Mouse (Mus musculus): ENCODE results near the gene Tenm2. TPM values are rescaled to one million over a fixed set of nuclear protein-coding genes. Genes with fewer than 3 reads are reported as not detected.

Tenm2 gene
- polyA plus RNA-seq, 1 experiment from 2014 or later, result 6.7 TPM

- ATAC-seq (ENCODE audit: low FRiP score), result no peak
- Histone ChIP-seq H3K36me3 (ENCODE audit: control insufficient read depth, insufficient read depth, low read length) (no peaks in the 10 kb centered on the region), H3K27me3 (ENCODE audit: control insufficient read depth, insufficient read depth, low read length) (no peaks in the 10 kb centered on the region), H3K4me2 (no peak overlapping the region), H3K4me3 (ENCODE audit: low read depth, low read length) (no peak overlapping the region), H3K27ac (ENCODE audit: low read depth, low read length) (no peak overlapping the region), H3K9ac (ENCODE audit: low read length) (no peak overlapping the region), H3K9me3 (ENCODE audit: control insufficient read depth, low read length) (no peaks in the 10 kb centered on the region), H3K4me1 (ENCODE audit: control insufficient read depth, insufficient read depth, low read length) (no peaks in the 10 kb centered on the region)
- peak; percentile 66 for DNase-seq (ENCODE audit: low spot score, missing footprints)
- 83% methylated on average over 3 of the region's 3 CpGs for WGBS
Measured at GRCm38 (mm10) chr11:36893061-36893460, 342.7 kb downstream of the Tenm2 start.

DNA sequence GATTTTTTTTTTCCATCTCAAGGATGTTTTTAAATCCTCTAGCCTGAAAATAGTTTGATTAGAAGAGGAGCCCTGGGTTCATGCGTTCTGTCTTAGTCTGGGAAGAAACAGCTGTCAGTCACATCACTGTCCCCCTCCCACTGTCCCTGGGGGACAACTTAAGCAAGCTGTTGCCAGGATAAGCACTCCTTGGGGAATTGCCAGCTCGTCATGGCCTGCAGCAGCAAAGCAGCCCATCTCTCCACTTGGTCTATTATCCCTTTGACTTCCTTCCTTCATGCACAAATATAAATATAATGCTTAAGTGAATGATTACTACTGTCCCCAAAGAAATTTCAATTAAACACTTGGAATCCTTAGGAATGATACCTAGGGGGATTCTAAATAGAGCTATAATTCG lies 344.7 kb downstream of the Tenm2 start:
- Histone ChIP-seq H3K27ac (ENCODE audit: low read depth, low read length) (no peak overlapping the region), H3K36me3 (ENCODE audit: control insufficient read depth, insufficient read depth, low read length) (no peaks in the 10 kb centered on the region), H3K4me2 (no peak overlapping the region), H3K4me1 (ENCODE audit: control insufficient read depth, insufficient read depth, low read length) (no peaks in the 10 kb centered on the region), H3K9ac (ENCODE audit: low read length) (no peak overlapping the region), H3K4me3 (ENCODE audit: low read depth, low read length) (no peak overlapping the region), H3K9me3 (ENCODE audit: control insufficient read depth, low read length) (no peaks in the 10 kb centered on the region), H3K27me3 (ENCODE audit: control insufficient read depth, insufficient read depth, low read length) (no peaks in the 10 kb centered on the region)
- no peak for ATAC-seq (ENCODE audit: low FRiP score)
- 37% methylated on average over 3 of the region's 3 CpGs for WGBS
- DNase-seq (ENCODE audit: low spot score, missing footprints), result no peak

DNA sequence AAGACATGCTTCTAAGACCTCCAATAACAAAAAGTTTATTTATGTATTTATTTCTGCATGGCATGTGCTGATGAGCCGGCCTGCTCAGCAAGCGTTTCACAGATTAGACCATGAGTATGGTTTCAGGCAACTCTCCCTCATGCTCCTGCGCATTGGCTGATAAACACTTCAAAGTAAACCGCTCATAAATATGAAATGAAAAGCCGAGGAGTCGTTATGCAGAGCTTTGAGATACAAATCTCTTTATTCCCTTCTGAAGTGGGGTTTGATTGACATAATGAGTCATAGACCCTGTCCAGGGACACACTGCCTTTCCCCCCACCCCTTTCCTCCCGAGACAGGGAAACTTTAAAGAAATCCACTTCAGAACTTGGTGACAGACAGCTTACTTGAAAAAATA lies 348.3 kb downstream of the Tenm2 start:
- Histone ChIP-seq H3K36me3 (ENCODE audit: control insufficient read depth, insufficient read depth, low read length) (no peaks in the 10 kb centered on the region), H3K4me3 (ENCODE audit: low read depth, low read length) (no peak overlapping the region), H3K9ac (ENCODE audit: low read length) (no peak overlapping the region), H3K4me2 (no peak overlapping the region), H3K9me3 (ENCODE audit: control insufficient read depth, low read length) (no peaks in the 10 kb centered on the region), H3K4me1 (ENCODE audit: control insufficient read depth, insufficient read depth, low read length) (no peaks in the 10 kb centered on the region), H3K27me3 (ENCODE audit: control insufficient read depth, insufficient read depth, low read length) (no peaks in the 10 kb centered on the region), H3K27ac (ENCODE audit: low read depth, low read length) (no peak overlapping the region)
- WGBS, result 46% methylated on average over 7 of the region's 7 CpGs
- DNase-seq (ENCODE audit: low spot score, missing footprints), result no peak
- ATAC-seq (ENCODE audit: low FRiP score), result peak; percentile 68

DNA sequence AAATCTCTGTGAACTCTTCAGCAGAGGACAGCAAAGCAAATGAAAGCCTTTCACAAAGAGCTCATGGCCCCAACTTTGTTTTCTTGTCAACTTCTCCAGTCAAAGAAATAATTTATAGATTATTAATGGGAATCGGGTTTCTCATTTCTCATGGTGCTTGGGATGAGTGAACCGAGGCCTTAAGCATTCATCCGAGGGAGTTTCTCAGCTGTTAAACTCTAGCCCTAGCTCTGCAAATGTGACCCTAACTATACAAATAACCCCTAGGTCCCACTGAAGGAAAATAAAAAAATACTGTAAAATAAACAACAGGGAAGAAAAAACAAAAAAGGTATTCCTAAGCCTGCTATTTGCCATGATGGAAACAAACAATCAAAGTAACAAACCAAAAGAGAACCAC lies 349.6 kb downstream of the Tenm2 start:
- no peak for DNase-seq (ENCODE audit: low spot score, missing footprints)
- Histone ChIP-seq H3K36me3 (ENCODE audit: control insufficient read depth, insufficient read depth, low read length) (no peaks in the 10 kb centered on the region), H3K9me3 (ENCODE audit: control insufficient read depth, low read length) (no peaks in the 10 kb centered on the region), H3K27me3 (ENCODE audit: control insufficient read depth, insufficient read depth, low read length) (no peaks in the 10 kb centered on the region), H3K4me2 (no peak overlapping the region), H3K4me3 (ENCODE audit: low read depth, low read length) (no peak overlapping the region), H3K9ac (ENCODE audit: low read length) (no peak overlapping the region), H3K4me1 (ENCODE audit: control insufficient read depth, insufficient read depth, low read length) (no peaks in the 10 kb centered on the region), H3K27ac (ENCODE audit: low read depth, low read length) (no peak overlapping the region)
- no peak for ATAC-seq (ENCODE audit: low FRiP score)
- 85% methylated on average over 3 of the region's 3 CpGs for WGBS

- no peak for ATAC-seq (ENCODE audit: low FRiP score)
- WGBS, result 70% methylated on average over 4 of the region's 4 CpGs
Measured at GRCm38 (mm10) chr11:36872961-36873360, 362.8 kb downstream of the Tenm2 start.

GRCm38 (mm10) chr11:36870548-36870947 lies 365.2 kb downstream of the Tenm2 start:
- 54% methylated on average over 5 of the region's 5 CpGs for WGBS
- no peaks in the 10 kb centered on the region for H3K9me3 ChIP-seq (ENCODE audit: control insufficient read depth, low read length)
- no peak overlapping the region for H3K27ac ChIP-seq (ENCODE audit: low read depth, low read length)
- H3K4me1 ChIP-seq (ENCODE audit: control insufficient read depth, insufficient read depth, low read length), result peaks cover 3% of the 10 kb centered on the region; the same call in 1 of the 2 replicates
- H3K27me3 ChIP-seq (ENCODE audit: control insufficient read depth, insufficient read depth, low read length), result no peaks in the 10 kb centered on the region
- peak; percentile 78 for DNase-seq (ENCODE audit: low spot score, missing footprints)
- H3K36me3 ChIP-seq (ENCODE audit: control insufficient read depth, insufficient read depth, low read length), result no peaks in the 10 kb centered on the region
- no peak overlapping the region for H3K4me2 ChIP-seq
- ATAC-seq (ENCODE audit: low FRiP score), result no peak
- no peak overlapping the region for H3K9ac ChIP-seq (ENCODE audit: low read length)
- H3K4me3 ChIP-seq (ENCODE audit: low read depth, low read length), result no peak overlapping the region

More at GRCm38 (mm10) chr11:36872961-36873360, 362.8 kb downstream of the Tenm2 start:
- no peaks in the 10 kb centered on the region for H3K9me3 ChIP-seq (ENCODE audit: control insufficient read depth, low read length)
- no peaks in the 10 kb centered on the region for H3K36me3 ChIP-seq (ENCODE audit: control insufficient read depth, insufficient read depth, low read length)
- H3K4me1 ChIP-seq (ENCODE audit: control insufficient read depth, insufficient read depth, low read length), result peaks cover 3% of the 10 kb centered on the region; the same call in 1 of the 2 replicates
- peak; percentile 75 for DNase-seq (ENCODE audit: low spot score, missing footprints)
- no peak overlapping the region for H3K4me2 ChIP-seq
- H3K27ac ChIP-seq (ENCODE audit: low read depth, low read length), result no peak overlapping the region
- H3K9ac ChIP-seq (ENCODE audit: low read length), result no peak overlapping the region
- H3K4me3 ChIP-seq (ENCODE audit: low read depth, low read length), result no peak overlapping the region
- no peaks in the 10 kb centered on the region for H3K27me3 ChIP-seq (ENCODE audit: control insufficient read depth, insufficient read depth, low read length)

- ATAC-seq (ENCODE audit: low FRiP score) (no peak), DNase-seq (ENCODE audit: low spot score, missing footprints) (no peak)
- no peak overlapping the region for H3K4me2 ChIP-seq
- H3K27me3 ChIP-seq (ENCODE audit: control insufficient read depth, insufficient read depth, low read length), result no peaks in the 10 kb centered on the region
- no peaks in the 10 kb centered on the region for H3K9me3 ChIP-seq (ENCODE audit: control insufficient read depth, low read length)
- H3K4me1 ChIP-seq (ENCODE audit: control insufficient read depth, insufficient read depth, low read length), result no peaks in the 10 kb centered on the region
- H3K36me3 ChIP-seq (ENCODE audit: control insufficient read depth, insufficient read depth, low read length), result no peaks in the 10 kb centered on the region
- WGBS, result 77% methylated on average over 3 of the region's 3 CpGs
- no peak overlapping the region for H3K4me3 ChIP-seq (ENCODE audit: low read depth, low read length)
- H3K9ac ChIP-seq (ENCODE audit: low read length), result no peak overlapping the region
- H3K27ac ChIP-seq (ENCODE audit: low read depth, low read length), result no peak overlapping the region
Measured at GRCm38 (mm10) chr11:36851690-36852089, 384.1 kb downstream of the Tenm2 start.

- Histone ChIP-seq H3K27ac (ENCODE audit: low read depth, low read length) (no peak overlapping the region), H3K4me3 (ENCODE audit: low read depth, low read length) (no peak overlapping the region)
- 90% methylated on average over 6 of the region's 6 CpGs for WGBS
Measured at GRCm38 (mm10) chr11:36847451-36847850, 388.3 kb downstream of the Tenm2 start.

DNA sequence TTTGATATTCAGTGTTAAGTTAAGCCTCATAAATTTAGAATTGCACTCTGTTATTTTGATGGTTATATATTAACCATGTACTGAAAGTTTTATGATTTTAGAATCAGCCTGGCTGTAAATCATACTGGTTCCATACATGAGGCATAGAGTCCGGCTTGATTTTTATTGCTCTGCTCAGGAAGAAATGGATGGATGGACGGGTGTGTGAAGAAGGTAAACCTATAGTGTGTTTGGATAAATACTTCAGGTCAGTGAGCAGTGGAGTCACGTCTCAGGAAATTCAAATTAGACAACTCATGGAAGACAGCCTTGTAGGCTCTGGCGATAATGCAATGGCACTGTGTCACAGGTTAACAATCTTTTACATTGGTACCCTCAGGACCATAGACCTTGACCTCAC lies 402.9 kb downstream of the Tenm2 start:
- ATAC-seq (ENCODE audit: low FRiP score) (no peak), DNase-seq (ENCODE audit: low spot score, missing footprints) (no peak)
- 85% methylated on average over 4 of the region's 4 CpGs for WGBS
- H3K9ac ChIP-seq (ENCODE audit: low read length), result no peak overlapping the region
- no peak overlapping the region for H3K4me3 ChIP-seq (ENCODE audit: low read depth, low read length)
- no peaks in the 10 kb centered on the region for H3K27me3 ChIP-seq (ENCODE audit: control insufficient read depth, insufficient read depth, low read length)
- H3K4me1 ChIP-seq (ENCODE audit: control insufficient read depth, insufficient read depth, low read length), result no peaks in the 10 kb centered on the region
- no peaks in the 10 kb centered on the region for H3K9me3 ChIP-seq (ENCODE audit: control insufficient read depth, low read length)
- H3K4me2 ChIP-seq, result no peak overlapping the region
- no peak overlapping the region for H3K27ac ChIP-seq (ENCODE audit: low read depth, low read length)
- no peaks in the 10 kb centered on the region for H3K36me3 ChIP-seq (ENCODE audit: control insufficient read depth, insufficient read depth, low read length)

More at GRCm38 (mm10) chr11:36847451-36847850, 388.3 kb downstream of the Tenm2 start:
- no peaks in the 10 kb centered on the region for H3K9me3 ChIP-seq (ENCODE audit: control insufficient read depth, low read length)
- H3K4me2 ChIP-seq, result no peak overlapping the region
- DNase-seq (ENCODE audit: low spot score, missing footprints) (no peak), ATAC-seq (ENCODE audit: low FRiP score) (no peak)
- H3K27me3 ChIP-seq (ENCODE audit: control insufficient read depth, insufficient read depth, low read length), result no peaks in the 10 kb centered on the region
- no peak overlapping the region for H3K9ac ChIP-seq (ENCODE audit: low read length)
- no peaks in the 10 kb centered on the region for H3K36me3 ChIP-seq (ENCODE audit: control insufficient read depth, insufficient read depth, low read length)
- H3K4me1 ChIP-seq (ENCODE audit: control insufficient read depth, insufficient read depth, low read length), result no peaks in the 10 kb centered on the region

DNA sequence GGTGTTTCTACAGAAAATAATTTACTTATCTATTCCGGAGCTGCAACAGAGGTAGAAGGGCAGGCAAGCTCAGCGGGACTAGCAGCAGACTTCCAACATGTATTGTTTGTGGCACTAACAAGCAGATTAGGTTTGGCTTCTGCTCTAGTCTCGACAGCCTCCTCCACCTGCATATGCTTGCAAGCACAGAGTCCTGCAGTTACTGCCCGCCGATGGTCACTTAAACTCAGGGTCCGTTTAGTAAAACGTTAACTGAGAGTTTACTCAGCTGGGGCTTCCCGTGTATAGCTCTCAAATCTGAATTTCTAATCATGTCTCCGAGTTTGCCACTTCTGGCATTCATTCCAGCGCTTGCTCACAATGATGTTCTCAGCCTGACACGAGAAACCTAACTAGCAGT lies 404.3 kb downstream of the Tenm2 start:
- no peaks in the 10 kb centered on the region for H3K4me1 ChIP-seq (ENCODE audit: control insufficient read depth, insufficient read depth, low read length)
- no peak overlapping the region for H3K4me2 ChIP-seq
- no peaks in the 10 kb centered on the region for H3K27me3 ChIP-seq (ENCODE audit: control insufficient read depth, insufficient read depth, low read length)
- no peaks in the 10 kb centered on the region for H3K9me3 ChIP-seq (ENCODE audit: control insufficient read depth, low read length)
- H3K4me3 ChIP-seq (ENCODE audit: low read depth, low read length), result no peak overlapping the region
- DNase-seq (ENCODE audit: low spot score, missing footprints) (no peak), ATAC-seq (ENCODE audit: low FRiP score) (no peak)
- no peak overlapping the region for H3K9ac ChIP-seq (ENCODE audit: low read length)
- H3K36me3 ChIP-seq (ENCODE audit: control insufficient read depth, insufficient read depth, low read length), result no peaks in the 10 kb centered on the region
- 69% methylated on average over 11 of the region's 11 CpGs for WGBS
- no peak overlapping the region for H3K27ac ChIP-seq (ENCODE audit: low read depth, low read length)

Data from midbrain, embryonic 11.5 days (tissue).